ENCODE assay signal across 8 mouse cellular contexts in genomic region chr12:99339640-99340325, GRCm38 (mm10).
A peak's percentile ranks its signal among the peaks of the same experiment; 100 is the strongest.
DNase-seq lines count a peak whose midpoint lies in the region; ATAC-seq lines count a peak whose summit lies in the region.

No protein-coding gene starts in this region.

- DNase-seq in ES-CJ7 (ENCODE audit: low read depth, low spot score) = peak; percentile 73
- peak; percentile 90 to 91 for DNase-seq in cerebellum, postnatal 10 days
- peak; percentile 80 for DNase-seq in hindbrain, embryonic 10.5 days (ENCODE audit: low spot score)
- DNase-seq in left cerebral cortex, postnatal 4 days = peak; percentile 72
- DNase-seq in right cerebral cortex, postnatal 14 days = peak; percentile 53
- no peak for DNase-seq in lung, postnatal 36 days
- no peak for DNase-seq in heart, postnatal 10 days

- no peaks in the 10 kb centered on the region for H3K9me3 ChIP-seq in hindbrain, embryonic 10.5 days
- no peaks in the 10 kb centered on the region for H3K9me3 ChIP-seq in kidney, embryonic 15.5 days (replicated peaks)

- intact Hi-C loops in left cerebral cortex, postnatal 4 days (cut with DNase I) = no loop called here
- intact Hi-C loops in heart, postnatal 10 days (cut with DNase I) = loop anchor here (5.0 kb wide), 1 partner anchor 122 kb away; no protein-coding TSS in a partner anchor

- peaks cover 84% of the 10 kb centered on the region for H3K4me1 ChIP-seq in hindbrain, embryonic 10.5 days (replicated peaks)
- peaks cover 71% of the 10 kb centered on the region for H3K4me1 ChIP-seq in kidney, embryonic 15.5 days

- peaks cover 16% of the 10 kb centered on the region for H3K36me3 ChIP-seq in hindbrain, embryonic 10.5 days
- peaks cover 7% of the 10 kb centered on the region; the same call in 1 of the 2 replicates for H3K36me3 ChIP-seq in kidney, embryonic 15.5 days

- H3K27ac ChIP-seq in hindbrain, embryonic 10.5 days = peak overlapping the region; percentile 77
- no peak overlapping the region for H3K27ac ChIP-seq in kidney, embryonic 15.5 days

- no peak for ATAC-seq in kidney, embryonic 15.5 days (replicated peaks; ENCODE audit: low FRiP score)

- no peaks in the 10 kb centered on the region for H3K27me3 ChIP-seq in hindbrain, embryonic 10.5 days (ENCODE audit: insufficient read depth, poor library complexity, severe bottlenecking)
- no peaks in the 10 kb centered on the region for H3K27me3 ChIP-seq in kidney, embryonic 15.5 days

- no peak overlapping the region for H3K9ac ChIP-seq in kidney, embryonic 15.5 days

- WGBS in hindbrain, embryonic 10.5 days = 54% methylated on average over 11 of the region's 11 CpGs
- WGBS in kidney, embryonic 15.5 days = 86% methylated on average over 11 of the region's 11 CpGs

- no peak overlapping the region for H3K4me2 ChIP-seq in kidney, embryonic 15.5 days

- H3K4me3 ChIP-seq in hindbrain, embryonic 10.5 days = no peak overlapping the region
- H3K4me3 ChIP-seq in kidney, embryonic 15.5 days (replicated peaks) = no peak overlapping the region

Comparison
In these comparisons a context has a peak if more than half of its experiments do, and no peak if none do; other contexts are left out.
1. DNase-seq: peak in ES-CJ7 (single experiment), cerebellum, postnatal 10 days (2 of 2), hindbrain, embryonic 10.5 days (single experiment), left cerebral cortex, postnatal 4 days (single experiment) and right cerebral cortex, postnatal 14 days (single experiment); none in lung, postnatal 36 days (single experiment) and heart, postnatal 10 days (0 of 2).